Mouse (Mus musculus): ENCODE data around the gene Zfp36l1.

The Zfp36l1 gene

DNA sequence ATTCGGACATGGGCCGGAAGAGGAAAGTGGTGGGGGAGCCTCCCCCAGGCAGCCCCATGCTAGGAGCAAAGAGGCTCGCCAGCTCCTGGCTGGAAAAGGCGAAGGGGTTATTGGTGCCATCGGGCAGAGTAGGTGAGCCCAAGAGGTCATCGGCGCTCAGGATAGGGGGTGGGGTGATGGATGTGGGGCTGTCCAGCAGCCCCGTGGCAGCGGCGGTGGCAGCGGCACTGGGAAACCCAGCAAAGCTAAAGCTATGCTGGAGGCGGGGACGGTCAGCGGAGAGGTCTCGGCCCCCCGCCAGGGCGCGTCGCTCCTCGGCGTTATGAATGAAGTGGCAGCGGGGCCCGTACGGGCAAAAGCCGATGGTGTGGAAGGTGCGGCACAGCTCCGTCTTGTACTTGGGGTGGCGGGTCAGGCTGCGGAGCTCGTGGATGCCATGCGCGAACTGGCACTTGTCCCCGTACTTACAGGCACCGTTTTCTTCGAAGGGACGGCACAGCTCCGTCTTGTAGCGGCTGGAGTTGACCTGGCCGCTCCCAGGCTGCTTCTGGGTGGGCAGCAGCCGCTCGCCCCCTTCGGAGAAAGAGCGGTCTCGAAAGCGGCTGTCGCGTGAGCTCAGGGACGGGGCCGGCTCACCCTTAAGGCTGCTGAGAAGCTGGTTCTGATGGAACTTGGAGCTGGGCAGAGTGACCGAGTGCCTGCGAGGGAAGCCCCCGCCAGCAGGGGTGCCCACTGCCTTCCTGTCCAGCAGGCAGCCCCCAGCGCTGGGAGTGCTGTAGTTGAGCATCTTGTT lies 2.9 kb downstream of the Zfp36l1 start:
- DNase-seq (ENCODE audit: low spot score) = no peak

GRCm38 (mm10) chr12:80108896-80109668 lies 3.7 kb downstream of the Zfp36l1 start:
- DNase-seq (ENCODE audit: low spot score) = peak; percentile 78

- DNase-seq (ENCODE audit: low spot score) = no peak
Observed at GRCm38 (mm10) chr12:80106896-80107667, 5.7 kb downstream of the Zfp36l1 start.

GRCm38 (mm10) chr12:80106138-80106895 lies 6.5 kb downstream of the Zfp36l1 start:
- DNase-seq (ENCODE audit: low spot score) = no peak

- no peak for DNase-seq (ENCODE audit: low spot score)
Observed at GRCm38 (mm10) chr12:80103521-80103973, 9.3 kb downstream of the Zfp36l1 start.

GRCm38 (mm10) chr12:80103089-80103488 lies 9.7 kb downstream of the Zfp36l1 start:
- no peak for DNase-seq (ENCODE audit: low spot score)

DNA sequence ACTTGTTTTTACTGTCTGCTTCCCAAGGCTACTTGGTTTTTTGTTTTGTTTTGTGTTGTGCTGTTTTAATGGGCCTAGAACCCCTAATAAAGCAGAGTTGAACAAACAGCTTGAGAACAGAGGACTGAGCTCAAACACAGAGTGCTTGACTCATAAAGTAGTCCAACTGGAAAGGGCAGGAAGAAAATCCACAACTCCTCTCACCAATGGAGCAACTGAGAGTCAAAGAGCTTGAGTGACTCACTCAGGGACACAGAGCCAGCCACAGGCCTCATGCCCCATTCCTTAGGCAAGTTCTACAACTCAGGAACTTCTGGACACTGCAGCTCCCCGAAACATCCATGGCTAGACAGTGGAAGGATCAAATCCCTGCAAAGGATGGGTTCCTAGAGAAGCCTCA lies 14.0 kb downstream of the Zfp36l1 start:
- DNase-seq (ENCODE audit: low spot score) = no peak

DNA sequence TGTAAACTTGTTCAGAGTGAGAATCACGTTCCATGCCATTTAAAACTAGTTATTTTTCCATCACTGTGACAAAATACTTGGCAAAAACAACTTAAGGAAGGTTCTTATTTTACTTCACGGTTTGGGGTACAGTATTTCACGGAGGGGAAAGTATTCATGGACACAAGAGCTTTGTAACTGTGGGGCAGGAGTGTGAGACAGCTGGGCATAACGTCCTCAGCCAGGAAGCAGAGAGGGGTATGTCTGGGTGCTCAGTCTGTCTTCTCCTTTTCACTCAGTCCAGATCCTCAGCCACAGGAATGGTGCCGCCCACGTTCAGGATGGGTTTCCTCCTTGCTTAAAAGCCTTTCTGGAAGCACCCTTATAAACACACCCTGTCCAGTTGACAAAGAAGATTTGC lies 16.1 kb downstream of the Zfp36l1 start:
- no peak for DNase-seq (ENCODE audit: low spot score)

GRCm38 (mm10) chr12:80092787-80093186 lies 20.0 kb downstream of the Zfp36l1 start:
- DNase-seq (ENCODE audit: low spot score) = no peak

DNA sequence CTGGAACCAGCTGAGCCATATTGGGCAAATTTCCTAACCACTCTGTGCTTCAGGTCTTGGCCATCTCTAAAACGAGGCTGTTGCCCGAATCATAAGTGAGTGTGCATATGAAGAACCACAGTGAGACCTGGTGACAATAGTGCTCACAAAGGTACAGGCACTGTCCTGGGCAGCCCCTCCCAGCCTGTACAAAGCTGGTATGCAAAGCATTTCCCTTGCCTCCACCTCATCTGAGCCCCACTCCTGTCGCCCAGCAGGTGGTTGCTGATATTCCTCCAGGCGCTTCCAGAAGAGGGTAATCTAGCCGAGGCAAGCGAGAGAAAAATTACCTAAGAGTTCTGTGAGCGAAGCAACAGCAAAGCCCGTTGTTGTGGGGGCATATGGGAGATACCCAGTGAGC lies 21.7 kb downstream of the Zfp36l1 start:
- no peak for DNase-seq (ENCODE audit: low spot score)

DNA sequence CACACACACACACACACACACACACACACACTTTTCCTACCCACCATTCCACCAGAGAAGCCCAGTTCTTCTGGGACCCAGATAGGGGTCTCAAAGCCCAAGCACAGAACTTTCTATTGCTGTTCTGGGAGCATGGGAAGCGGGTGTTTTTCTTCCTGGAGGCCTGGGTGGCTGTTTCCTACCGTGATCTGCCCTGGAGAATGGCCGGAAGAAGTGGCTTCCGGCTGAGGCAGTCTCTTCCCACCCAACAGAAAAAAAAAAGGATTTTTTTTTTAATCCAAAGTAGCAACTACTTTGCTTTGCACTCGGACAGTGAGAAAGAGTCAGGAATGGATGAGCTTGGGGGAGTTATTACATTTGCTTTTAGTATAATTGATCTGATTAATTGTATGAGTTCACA lies 22.3 kb downstream of the Zfp36l1 start:
- no peak for DNase-seq (ENCODE audit: low spot score)

DNA sequence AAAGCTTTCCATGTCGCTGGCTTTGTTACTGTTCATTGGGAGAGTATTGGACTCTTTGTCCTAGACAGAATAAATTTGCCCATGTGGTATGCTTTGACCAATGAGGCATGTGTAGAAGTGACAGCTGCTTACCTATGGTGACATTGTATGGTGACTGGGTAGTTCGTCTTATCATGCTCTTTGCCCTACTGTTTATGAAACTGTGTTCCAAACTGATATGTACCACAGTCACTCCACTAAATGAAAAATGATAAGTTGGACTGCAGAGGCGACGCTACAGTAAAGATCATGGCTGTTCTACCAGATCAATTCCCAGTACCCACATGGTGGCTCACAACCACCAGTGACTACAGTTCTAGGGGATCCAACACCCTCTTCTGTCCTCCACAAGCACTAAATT lies 24.7 kb downstream of the Zfp36l1 start:
- peak; percentile 77 for DNase-seq (ENCODE audit: low spot score)

- no peak for DNase-seq (ENCODE audit: low spot score)
Observed at GRCm38 (mm10) chr12:80084446-80085112, 28.2 kb downstream of the Zfp36l1 start.

- DNase-seq (ENCODE audit: low spot score) = peak; percentile 76
Observed at GRCm38 (mm10) chr12:80083937-80084336, 28.9 kb downstream of the Zfp36l1 start.

DNA sequence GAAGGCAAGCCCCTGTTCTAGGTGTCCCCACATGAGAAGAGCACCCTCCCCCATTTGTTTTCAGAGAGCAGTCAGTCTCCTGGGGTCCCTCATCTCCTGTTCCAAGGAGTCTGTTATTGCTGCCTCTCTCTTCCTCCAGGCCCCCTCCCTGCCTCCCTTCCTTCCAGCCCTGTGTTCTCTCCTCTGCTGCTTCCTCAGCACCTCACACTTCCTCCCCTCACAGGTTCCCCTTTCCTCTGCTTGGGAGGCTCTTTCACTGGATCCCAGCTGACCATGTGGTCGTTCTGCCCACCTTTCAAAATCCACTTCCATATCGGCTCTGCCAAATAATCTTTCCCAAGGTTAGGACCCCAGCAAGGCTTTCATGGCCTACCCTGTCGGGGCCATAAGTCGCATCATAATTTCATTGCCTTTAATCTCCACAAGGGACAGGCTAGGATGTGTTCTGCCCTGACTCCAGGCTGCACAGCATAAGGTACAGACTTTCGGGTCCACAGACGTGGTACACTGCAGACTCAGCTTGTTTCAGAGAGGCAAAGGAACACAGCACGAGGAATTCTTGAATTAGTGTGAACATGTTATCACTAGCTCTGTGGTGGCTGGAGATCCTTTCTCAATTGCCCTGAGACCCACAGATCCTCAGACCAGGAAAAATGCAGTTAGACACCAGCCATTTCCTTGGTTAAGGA lies 29.5 kb downstream of the Zfp36l1 start:
- DNase-seq (ENCODE audit: low spot score) = no peak

DNA sequence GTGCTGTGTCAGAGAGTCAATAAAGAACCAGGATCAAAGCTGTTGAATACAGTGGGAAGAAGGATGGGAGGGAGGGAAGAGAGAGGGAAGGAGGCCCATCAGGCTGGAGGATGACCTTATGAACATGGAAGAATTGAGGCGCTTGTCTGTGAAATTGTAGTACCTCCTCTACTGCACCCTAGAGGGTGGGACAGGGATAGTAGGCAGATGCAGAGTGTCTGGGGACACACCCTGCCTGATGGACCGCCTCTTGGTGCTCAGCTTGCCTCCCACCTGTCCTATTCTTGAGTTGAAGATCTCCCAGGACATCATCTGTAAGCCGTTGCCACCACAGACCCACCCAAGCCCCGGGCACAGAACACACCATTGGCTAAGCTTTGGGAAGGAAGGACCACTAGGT lies 30.1 kb downstream of the Zfp36l1 start:
- DNase-seq (ENCODE audit: low spot score) = peak; percentile 49

GRCm38 (mm10) chr12:80081440-80081839 lies 31.4 kb downstream of the Zfp36l1 start:
- DNase-seq (ENCODE audit: low spot score) = no peak

DNA sequence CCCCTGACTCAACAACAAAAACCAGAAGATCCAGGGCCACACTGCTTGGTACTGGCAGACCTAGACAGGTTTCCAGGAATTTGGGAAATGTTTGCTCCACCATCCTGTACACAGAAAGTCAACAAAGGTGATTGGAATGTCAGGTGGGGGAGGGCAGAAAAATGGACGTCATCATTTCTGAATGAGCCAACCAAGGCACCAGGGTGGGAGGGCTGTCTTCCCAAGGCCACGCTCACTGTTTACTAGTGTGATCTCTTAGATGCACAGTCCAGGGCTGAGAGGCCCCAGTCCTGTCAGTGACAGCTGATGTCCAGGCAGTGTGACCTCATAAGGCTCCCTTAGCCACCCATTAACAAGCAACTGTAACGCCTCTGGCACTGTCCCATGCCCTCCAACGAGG lies 32.9 kb downstream of the Zfp36l1 start:
- no peak for DNase-seq (ENCODE audit: low spot score)

- no peak for DNase-seq (ENCODE audit: low spot score)
Observed at GRCm38 (mm10) chr12:80074331-80074730, 38.5 kb downstream of the Zfp36l1 start.

DNA sequence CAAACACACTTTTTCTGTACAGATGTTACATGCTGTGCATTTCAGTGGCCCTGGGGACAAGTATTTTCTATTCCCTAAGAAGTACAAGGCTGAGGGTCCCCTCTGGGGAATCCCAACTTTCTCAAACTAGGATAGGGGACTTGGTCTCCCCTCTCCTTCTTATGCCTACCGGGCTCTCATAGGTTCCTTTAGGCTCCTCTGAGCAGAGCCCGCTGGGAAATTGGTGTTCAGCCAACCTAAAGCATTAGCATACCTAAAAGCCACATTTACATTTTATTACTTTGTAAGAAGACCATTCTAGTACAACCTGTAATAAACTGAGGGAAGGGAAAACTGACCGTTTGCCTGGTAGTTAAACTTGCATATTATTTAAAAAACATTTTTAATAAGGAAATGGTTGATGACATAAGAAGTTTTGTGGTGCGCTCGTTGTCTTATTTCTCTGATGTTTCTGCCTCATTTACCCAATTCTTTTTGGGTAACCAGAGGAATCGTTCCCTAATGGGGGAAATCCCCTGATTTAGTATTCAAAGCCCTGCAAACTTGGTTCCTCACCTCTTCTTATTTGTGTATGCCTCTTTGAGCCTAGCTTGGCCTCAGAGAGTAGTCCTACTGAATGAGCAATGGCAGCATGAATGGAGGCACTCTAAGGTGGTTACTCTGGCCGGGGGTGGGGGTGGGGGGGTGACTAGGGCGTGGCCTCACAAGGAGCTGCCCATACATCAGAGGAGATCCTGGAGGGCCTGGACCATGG lies 42.1 kb downstream of the Zfp36l1 start:
- no peak for DNase-seq (ENCODE audit: low spot score)
